19 mouse cellular contexts compared by ENCODE assay signal in the genomic region with DNA sequence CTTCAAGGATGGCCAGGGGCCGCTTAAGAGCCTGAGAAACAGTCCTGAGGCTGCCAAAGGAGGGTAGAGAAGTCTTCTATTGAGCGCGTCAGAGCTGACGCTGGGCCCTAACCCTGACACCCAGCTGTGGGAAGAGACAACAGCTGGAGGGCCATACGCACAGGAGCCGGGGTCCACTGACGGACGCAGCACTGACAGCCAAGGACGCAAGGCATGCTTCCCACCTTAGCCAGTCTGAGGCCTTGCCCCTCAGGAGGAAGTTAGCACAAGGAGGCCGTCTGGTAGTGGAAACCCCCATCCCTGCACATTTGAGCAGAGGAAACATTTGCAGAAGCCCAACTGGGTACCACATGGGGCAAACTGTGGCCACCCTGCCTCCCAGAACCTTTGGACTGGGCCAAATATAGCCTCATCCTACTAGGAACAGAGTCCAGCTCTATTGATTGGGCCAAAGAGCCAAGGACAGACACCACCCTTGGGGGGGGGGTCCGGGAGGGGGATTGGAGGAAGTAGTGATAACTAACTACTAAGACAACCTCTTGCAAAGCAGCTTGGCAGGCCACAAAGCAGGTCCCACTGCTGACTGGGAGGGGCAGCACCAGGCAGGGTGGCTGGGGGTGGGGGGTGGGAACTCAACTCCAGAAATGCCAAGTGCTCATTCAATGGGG. TPM values are rescaled to one million over a fixed set of nuclear protein-coding genes. Genes with fewer than 3 reads are reported as not detected.
DNase-seq lines count a peak whose midpoint lies in the region; ATAC-seq and TF ChIP-seq lines count a peak whose summit lies in the region.
"Had no signal": no experiment of that assay in that cellular context is flagged by ENCODE, and none has a peak within 500 bp of the region (broad histone marks: within the 10 kb centered on the region; RNA-seq: fewer than 3 reads in every experiment).

No protein-coding gene starts in this region.

- H3K4me1 ChIP-seq in embryonic facial prominence, embryonic 15.5 days: peaks cover 30% of the 10 kb centered on the region
- peaks cover 41% of the 10 kb centered on the region for H3K4me1 ChIP-seq in embryonic facial prominence, embryonic 10.5 days
- 0 out of 2 replicates have a peak, but pooled peaks cover 8% of the 10 kb centered on the region for H3K4me1 ChIP-seq in intestine, postnatal 0 days (replicated peaks; ENCODE audit: control insufficient read depth, insufficient read depth, low read length)
- no peaks in the 10 kb centered on the region for H3K4me1 ChIP-seq in forebrain, embryonic 14.5 days (ENCODE audit: control insufficient read depth, insufficient read depth, low read length)

- no peak for ATAC-seq in embryonic facial prominence, embryonic 15.5 days (ENCODE audit: insufficient number of reproducible peaks, low FRiP score, low TSS enrichment, low read depth)
- ATAC-seq in intestine, postnatal 0 days: peak; percentile 26; the same call in 1 of the 2 replicates
- no peak for ATAC-seq in forebrain, embryonic 14.5 days

- no peaks in the 10 kb centered on the region for H3K27me3 ChIP-seq in embryonic facial prominence, embryonic 15.5 days
- H3K27me3 ChIP-seq in embryonic facial prominence, embryonic 10.5 days (replicated peaks; ENCODE audit: low read depth, poor library complexity, severe bottlenecking): no peaks in the 10 kb centered on the region
- H3K27me3 ChIP-seq in intestine, postnatal 0 days (replicated peaks; ENCODE audit: control insufficient read depth, insufficient read depth, low read length): no peaks in the 10 kb centered on the region
- H3K27me3 ChIP-seq in myocyte (ENCODE audit: control insufficient read depth, insufficient read depth, insufficient read length): no peaks in the 10 kb centered on the region
- no peaks in the 10 kb centered on the region for H3K27me3 ChIP-seq in forebrain, embryonic 14.5 days (replicated peaks; ENCODE audit: control insufficient read depth, insufficient read depth, low read length)
- H3K27me3 ChIP-seq: hindbrain, embryonic 13.5 days; limb, embryonic 15.5 days; neural tube, embryonic 15.5 days had no signal

- H3K9ac ChIP-seq in embryonic facial prominence, embryonic 15.5 days: no peak overlapping the region
- no peak overlapping the region for H3K9ac ChIP-seq in intestine, postnatal 0 days (ENCODE audit: low read depth, low read length)
- H3K9ac ChIP-seq in forebrain, embryonic 14.5 days (ENCODE audit: low read length): no peak overlapping the region
- H3K9ac ChIP-seq: hindbrain, embryonic 13.5 days; limb, embryonic 15.5 days; neural tube, embryonic 15.5 days had no signal

- TF ChIP-seq POLR2A in myocyte (IDR thresholded peaks at IDR 0.05; ENCODE audit: insufficient read length, low read depth): peak; percentile 20

- 0 out of 2 replicates have a peak overlapping the region, but pooled peaks have one; percentile 39 for H3K27ac ChIP-seq in embryonic facial prominence, embryonic 15.5 days (replicated peaks)
- no peak overlapping the region for H3K27ac ChIP-seq in embryonic facial prominence, embryonic 10.5 days (replicated peaks)
- no peak overlapping the region for H3K27ac ChIP-seq in intestine, postnatal 0 days (ENCODE audit: low read depth, low read length)
- H3K27ac ChIP-seq in forebrain, embryonic 14.5 days (ENCODE audit: low read depth, low read length): no peak overlapping the region
- H3K27ac ChIP-seq: hindbrain, embryonic 13.5 days; layer of hippocampus, adult 2 months; left cerebral cortex, adult 2 months; limb, embryonic 15.5 days; neural tube, embryonic 15.5 days had no signal

- H3K9me3 ChIP-seq in embryonic facial prominence, embryonic 15.5 days (replicated peaks): no peaks in the 10 kb centered on the region
- H3K9me3 ChIP-seq in embryonic facial prominence, embryonic 10.5 days: no peaks in the 10 kb centered on the region
- H3K9me3 ChIP-seq in intestine, postnatal 0 days (ENCODE audit: control insufficient read depth): no peaks in the 10 kb centered on the region
- no peaks in the 10 kb centered on the region for H3K9me3 ChIP-seq in forebrain, embryonic 14.5 days (replicated peaks; ENCODE audit: control insufficient read depth, low read length)
- H3K9me3 ChIP-seq: hindbrain, embryonic 13.5 days; limb, embryonic 15.5 days; neural tube, embryonic 15.5 days had no signal

- H3K36me3 ChIP-seq in embryonic facial prominence, embryonic 15.5 days: peaks cover 51% of the 10 kb centered on the region
- peaks cover 73% of the 10 kb centered on the region for H3K36me3 ChIP-seq in embryonic facial prominence, embryonic 10.5 days (replicated peaks)
- peaks cover 44% of the 10 kb centered on the region for H3K36me3 ChIP-seq in intestine, postnatal 0 days (ENCODE audit: control insufficient read depth, insufficient read depth)
- H3K36me3 ChIP-seq in myocyte (ENCODE audit: control insufficient read depth, insufficient read depth): peaks cover 29% of the 10 kb centered on the region
- peaks cover 28% of the 10 kb centered on the region for H3K36me3 ChIP-seq in forebrain, embryonic 14.5 days (ENCODE audit: control insufficient read depth, insufficient read depth, low read length)

- DNase-seq in embryonic facial prominence, embryonic 10.5 days (ENCODE audit: low spot score): no peak
- peak; percentile 77 for DNase-seq in kidney, adult 9 months
- no peak for DNase-seq in kidney, postnatal 10 days
- DNase-seq in forebrain, embryonic 14.5 days (ENCODE audit: low spot score): no peak
- DNase-seq in adrenal gland, adult (ENCODE audit: inconsistent age in 2 of 2, low spot score in 1 of 2): no peak
- DNase-seq: cerebellum, postnatal 25 days; gastrocnemius, postnatal 14 days; kidney, adult 18-20 months; lung, postnatal 14 days; right cerebral cortex, adult 18-20 months had no signal

- no peak overlapping the region for H3ac ChIP-seq in myocyte (ENCODE audit: control insufficient read depth, insufficient read length)

- 79% methylated on average over 11 of the region's 11 CpGs for WGBS in embryonic facial prominence, embryonic 15.5 days
- 84% methylated on average over 11 of the region's 11 CpGs for WGBS in embryonic facial prominence, embryonic 10.5 days
- 85% methylated on average over 11 of the region's 11 CpGs for WGBS in intestine, postnatal 0 days
- 91% methylated on average over 11 of the region's 11 CpGs for WGBS in forebrain, embryonic 14.5 days

- TF ChIP-seq CTCF in intestine, postnatal 0 days (IDR thresholded peaks at IDR 0.05; ENCODE audit: low read depth): no peak

- no peak overlapping the region for H3K4me2 ChIP-seq in embryonic facial prominence, embryonic 15.5 days (replicated peaks)
- no peak overlapping the region for H3K4me2 ChIP-seq in intestine, postnatal 0 days (replicated peaks; ENCODE audit: low read depth)
- H3K4me2 ChIP-seq in myocyte (ENCODE audit: low read depth): no peak overlapping the region
- no peak overlapping the region for H3K4me2 ChIP-seq in forebrain, embryonic 14.5 days (ENCODE audit: low read length)
- H3K4me2 ChIP-seq: heart, embryonic 11.5 days; hindbrain, embryonic 13.5 days; limb, embryonic 15.5 days; neural tube, embryonic 15.5 days had no signal

- H3K4me3 ChIP-seq in embryonic facial prominence, embryonic 15.5 days (replicated peaks): no peak overlapping the region
- H3K4me3 ChIP-seq in embryonic facial prominence, embryonic 10.5 days: no peak overlapping the region
- no peak overlapping the region for H3K4me3 ChIP-seq in intestine, postnatal 0 days (ENCODE audit: low read depth, low read length)
- no peak overlapping the region for H3K4me3 ChIP-seq in myocyte
- no peak overlapping the region for H3K4me3 ChIP-seq in forebrain, embryonic 14.5 days (ENCODE audit: low read depth, low read length)
- H3K4me3 ChIP-seq: hindbrain, embryonic 13.5 days; layer of hippocampus, adult 2 months; left cerebral cortex, adult 2 months; limb, embryonic 15.5 days; neural tube, embryonic 15.5 days had no signal

- peaks cover 25% of the 10 kb centered on the region for H3K79me2 ChIP-seq in myocyte (ENCODE audit: control insufficient read depth, insufficient read depth)

TF ChIP-seq in myocyte, 11 proteins besides CTCF, POLR2A, EP300 and RAD21:
- TF ChIP-seq USF1 (IDR thresholded peaks at IDR 0.05; ENCODE audit: low read depth): no peak
- TF ChIP-seq POLR2AphosphoS2 (IDR thresholded peaks at IDR 0.05; ENCODE audit: insufficient read length, low read depth): peak; percentile 55

RNA-seq across cellular contexts. Expression of a gene that starts 9.4 kb away (rescaled TPM):
- polyA plus RNA-seq in embryonic facial prominence, embryonic 15.5 days (2015; fragmentation: Nextera tagmentation; extraction: Ambion mirVana): 163 and 185 TPM in 2 replicates
- 194 and 204 TPM in 2 replicates for polyA plus RNA-seq in embryonic facial prominence, embryonic 10.5 days (2016; fragmentation: Nextera tagmentation; extraction: Ambion mirVana)
- polyA plus RNA-seq in intestine, postnatal 0 days (2015; fragmentation: Nextera tagmentation; extraction: Ambion mirVana): 117 and 126 TPM in 2 replicates
- polyA plus RNA-seq in myocyte (2012; fragmentation: generic; extraction: Trizol): 707 TPM
- 63.3 and 75.1 TPM in 2 replicates for polyA plus RNA-seq in forebrain, embryonic 14.5 days (2014; fragmentation: Nextera tagmentation; extraction: Ambion mirVana)

RNA-seq across cellular contexts. Expression of a gene that starts 13.8 kb away (rescaled TPM):
- polyA plus RNA-seq in embryonic facial prominence, embryonic 15.5 days (2015; fragmentation: Nextera tagmentation; extraction: Ambion mirVana): 142 and 147 TPM in 2 replicates
- polyA plus RNA-seq in embryonic facial prominence, embryonic 10.5 days (2016; fragmentation: Nextera tagmentation; extraction: Ambion mirVana): 181 and 182 TPM in 2 replicates
- polyA plus RNA-seq in intestine, postnatal 0 days (2015; fragmentation: Nextera tagmentation; extraction: Ambion mirVana): 49.8 and 51.6 TPM in 2 replicates
- polyA plus RNA-seq in myocyte (2012; fragmentation: generic; extraction: Trizol): 85.9 TPM
- 158 and 167 TPM in 2 replicates for polyA plus RNA-seq in forebrain, embryonic 14.5 days (2014; fragmentation: Nextera tagmentation; extraction: Ambion mirVana)

RNA-seq across cellular contexts. Expression of a gene that starts 40.4 kb away (rescaled TPM):
- polyA plus RNA-seq in embryonic facial prominence, embryonic 15.5 days (2015; fragmentation: Nextera tagmentation; extraction: Ambion mirVana): 69.5 and 76.2 TPM in 2 replicates
- 87.2 and 90.4 TPM in 2 replicates for polyA plus RNA-seq in embryonic facial prominence, embryonic 10.5 days (2016; fragmentation: Nextera tagmentation; extraction: Ambion mirVana)
- 32.1 and 32.7 TPM in 2 replicates for polyA plus RNA-seq in intestine, postnatal 0 days (2015; fragmentation: Nextera tagmentation; extraction: Ambion mirVana)
- polyA plus RNA-seq in myocyte (2012; fragmentation: generic; extraction: Trizol): 172 TPM
- polyA plus RNA-seq in forebrain, embryonic 14.5 days (2014; fragmentation: Nextera tagmentation; extraction: Ambion mirVana): 64.2 and 67.3 TPM in 2 replicates
